Mouse (Mus musculus) layer of hippocampus, adult 9-10 months (tissue): ENCODE results near the gene Baz1b.
A peak's percentile ranks its signal among the peaks of the same experiment; 100 is the strongest.

Source experiments
- DNase-seq: peaks from one replicate; pipeline ENCODE4 v3.0.0; 2022; ENCODE audit warnings: low spot score

The Baz1b gene

DNA sequence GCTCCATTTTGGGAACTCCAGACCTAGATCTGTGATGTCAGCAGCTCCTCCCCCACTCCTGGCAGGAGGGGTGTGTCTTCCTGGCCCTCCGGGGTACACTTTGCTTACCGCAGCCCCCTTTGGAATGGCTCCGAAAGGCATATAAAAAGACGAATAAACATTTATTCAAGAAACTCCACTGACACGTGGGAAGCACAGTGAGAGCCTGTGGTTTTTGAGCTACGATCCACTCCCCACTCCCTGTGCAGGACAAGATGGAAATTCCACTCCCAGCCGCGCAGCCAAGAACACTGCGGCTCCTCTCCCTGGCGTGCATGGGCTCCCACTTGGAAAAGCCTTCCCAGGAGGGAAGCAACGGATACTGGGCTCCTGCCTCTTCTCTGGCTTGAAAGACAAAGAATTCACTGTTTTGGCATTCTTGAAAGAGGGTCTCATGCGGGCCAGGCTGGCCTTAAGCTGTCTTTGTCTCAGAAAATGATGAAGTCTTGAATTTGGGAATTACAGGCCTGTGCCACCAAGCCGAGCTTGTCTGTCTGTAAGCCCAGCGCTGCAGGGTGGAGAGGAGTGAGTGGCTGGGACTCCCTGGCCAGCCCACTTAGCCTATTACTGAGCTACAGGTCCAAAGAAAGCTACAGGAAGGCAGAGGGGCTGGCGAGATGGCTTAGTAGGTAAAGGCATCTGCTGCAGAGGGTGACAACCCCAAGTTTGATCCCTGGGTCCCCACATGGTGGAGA lies 87.8 kb downstream of the Baz1b start:
- DNase-seq = no peak

GRCm38 (mm10) chr5:135276597-135276996 lies 89.5 kb downstream of the Baz1b start:
- DNase-seq = no peak

- DNase-seq = no peak
Measured at GRCm38 (mm10) chr5:135280226-135280625, 93.2 kb downstream of the Baz1b start.

- no peak for DNase-seq
Measured at GRCm38 (mm10) chr5:135285211-135285610, 98.1 kb downstream of the Baz1b start.

DNA sequence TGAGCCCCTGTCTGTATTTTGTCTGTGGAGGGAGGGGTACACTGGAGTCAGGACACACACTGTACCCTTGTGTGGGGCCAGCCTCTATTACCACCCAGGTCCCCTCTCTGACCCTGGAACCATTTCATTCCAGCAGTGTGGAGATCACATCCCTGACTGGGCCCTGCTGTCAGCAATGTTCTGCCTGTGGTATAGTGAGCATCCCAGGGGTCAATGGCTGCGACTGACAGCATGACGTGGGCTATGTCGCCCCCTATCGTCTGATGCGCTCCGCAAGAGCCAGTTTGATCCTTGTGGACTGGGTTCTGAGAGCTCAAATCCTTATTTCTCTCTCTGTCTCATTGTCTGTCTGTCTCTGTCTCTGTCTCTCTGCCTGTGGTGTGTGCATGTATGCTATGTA lies 99.1 kb downstream of the Baz1b start:
- peak; percentile 55 for DNase-seq

GRCm38 (mm10) chr5:135286926-135287325 lies 99.9 kb downstream of the Baz1b start:
- DNase-seq = no peak

DNA sequence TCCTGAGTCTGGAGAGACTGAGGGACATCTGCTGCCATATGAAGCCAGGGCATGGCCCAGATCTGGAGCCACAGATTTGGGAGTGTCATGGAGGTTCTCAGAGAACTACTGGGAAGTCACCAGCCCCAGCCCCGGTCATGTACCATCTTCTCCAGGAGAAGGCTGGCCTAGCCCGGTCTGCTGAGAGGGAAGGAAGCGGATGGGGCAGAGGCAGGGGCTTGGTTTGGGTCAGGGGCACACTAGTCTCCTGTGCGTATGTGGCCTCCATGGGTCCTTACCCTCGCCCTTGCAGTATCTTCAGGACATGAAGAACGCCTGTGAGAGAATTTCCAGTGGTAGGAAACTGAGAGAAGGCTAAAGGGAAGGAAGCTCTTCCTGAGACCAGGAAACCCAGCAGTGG lies 103.6 kb downstream of the Baz1b start:
- no peak for DNase-seq

- no peak for DNase-seq
Measured at GRCm38 (mm10) chr5:135291193-135291592, 104.1 kb downstream of the Baz1b start.

GRCm38 (mm10) chr5:135292001-135292400 lies 104.9 kb downstream of the Baz1b start:
- no peak for DNase-seq
